In genomic region chr14:10593467-10593866, GRCm38 (mm10) we compare ENCODE assay signal across 15 mouse cellular contexts.
"Had no signal": no experiment of that assay in that cellular context is flagged by ENCODE, and none has a peak within 500 bp of the region (broad histone marks: within the 10 kb centered on the region; RNA-seq: fewer than 3 reads in every experiment).

No protein-coding gene starts in this region.

- H3K9me3 ChIP-seq: limb, embryonic 13.5 days; midbrain, embryonic 13.5 days; neural tube, embryonic 12.5 days; stomach, embryonic 15.5 days had no signal

- H3K4me3 ChIP-seq: limb, embryonic 13.5 days; midbrain, embryonic 13.5 days; neural tube, embryonic 12.5 days; stomach, embryonic 15.5 days had no signal

- H3K4me2 ChIP-seq: limb, embryonic 13.5 days; midbrain, embryonic 13.5 days; neural tube, embryonic 12.5 days; stomach, embryonic 15.5 days had no signal

- H3K27me3 ChIP-seq: limb, embryonic 13.5 days; midbrain, embryonic 13.5 days; neural tube, embryonic 12.5 days; stomach, embryonic 15.5 days had no signal

- H3K4me1 ChIP-seq: limb, embryonic 13.5 days; midbrain, embryonic 13.5 days; neural tube, embryonic 12.5 days; stomach, embryonic 15.5 days had no signal

- ATAC-seq: midbrain, embryonic 13.5 days had no signal

- H3K36me3 ChIP-seq: limb, embryonic 13.5 days; midbrain, embryonic 13.5 days; neural tube, embryonic 12.5 days; stomach, embryonic 15.5 days had no signal

- H3K27ac ChIP-seq: limb, embryonic 13.5 days; liver, embryonic 14.5 days; midbrain, embryonic 13.5 days; neural tube, embryonic 12.5 days; stomach, embryonic 15.5 days had no signal

- H3K9ac ChIP-seq: limb, embryonic 13.5 days; liver, embryonic 14.5 days; midbrain, embryonic 13.5 days; neural tube, embryonic 12.5 days; stomach, embryonic 15.5 days had no signal

- DNase-seq: kidney, adult 8-10 months; kidney, postnatal 25 days; layer of hippocampus, postnatal 36 days; left cerebral cortex, postnatal 4 days; lung, adult 2 months; lung, postnatal 10 days; lung, postnatal 4 days; retina, postnatal 1 day; thymus, adult 2 months; thymus, postnatal 25 days had no signal
